Mouse (Mus musculus): ENCODE measurements at regions not wholly inside any gene's neighbourhood (a gene's known extent, or its start where the extent isn't known, plus 50 kb on each side); places are given as distances from the start of the nearest gene placed in this dataset.

DNA sequence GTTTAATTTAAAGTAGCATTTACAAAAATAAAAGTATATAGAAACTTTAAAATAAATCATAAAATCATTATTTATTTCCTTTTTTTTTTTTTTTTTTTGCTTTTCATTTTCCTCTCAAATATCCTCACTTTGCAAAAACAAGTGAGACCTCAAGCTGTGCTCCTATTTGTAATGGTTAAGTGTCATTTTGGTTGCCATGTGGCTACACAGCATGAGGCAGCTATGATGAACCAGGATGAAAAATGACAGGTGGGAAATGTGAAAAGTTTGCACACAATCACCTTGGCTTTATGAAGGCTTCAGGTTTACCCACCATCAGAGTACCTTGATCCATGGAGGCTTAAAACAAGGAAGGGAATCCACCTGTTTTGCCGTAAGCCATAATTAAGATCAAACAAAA is 454.9 kb upstream of the 1700009N14Rik start:
- no peaks in the 10 kb centered on the region for H3K36me3 ChIP-seq (ENCODE audit: insufficient read depth)
- H3K4me1 ChIP-seq (ENCODE audit: insufficient read depth), result no peaks in the 10 kb centered on the region
- H3K27ac ChIP-seq (ENCODE audit: low read depth, low read length), result no peak overlapping the region
- TF ChIP-seq CTCF (IDR thresholded peaks at IDR 0.05; ENCODE audit: low read depth), result no peak
- ATAC-seq, result no peak
- no peaks in the 10 kb centered on the region for H3K9me3 ChIP-seq (ENCODE audit: low read length)
- H3K4me3 ChIP-seq (ENCODE audit: low read depth, low read length), result no peak overlapping the region
- H3K9ac ChIP-seq, result no peak overlapping the region
- WGBS, result 79% methylated on average over 1 of the region's 1 CpGs
- DNase-seq, result no peak
- no peak overlapping the region for H3K4me2 ChIP-seq (ENCODE audit: low read depth)
- H3K27me3 ChIP-seq (ENCODE audit: insufficient read depth, low read length), result no peaks in the 10 kb centered on the region
